Mouse (Mus musculus) heart, embryonic 11.5 days (tissue): Measurements from ENCODE around the gene Igf2r. TPM values are rescaled to one million over a fixed set of nuclear protein-coding genes. Genes with fewer than 3 reads are reported as not detected.

Experiments used
- ATAC-seq: fragments of 200-750 bp; cut with Nextera tagmentation; replicated peaks from 2 replicates; pipeline ENCODE4 v1.8.0; 2017; ENCODE audit warnings: moderate library complexity; ENCODE audit not compliant: insufficient number of reproducible peaks, low FRiP score, low TSS enrichment
- H3K27ac ChIP-seq: fragments of 300-500 bp; sonication (generic); 2 replicates; pipeline ENCODE4 v1.5.1; 2014; ENCODE audit warnings: mild to moderate bottlenecking, low read depth, low read length
- H3K27me3 ChIP-seq: fragments of 300-500 bp; sonication (generic); 2 replicates; pipeline ENCODE4 v1.6.1; 2014; ENCODE audit warnings: mild to moderate bottlenecking, low read length, mixed read lengths; ENCODE audit not compliant: control insufficient read depth, insufficient read depth
- H3K36me3 ChIP-seq: fragments of 300-500 bp; sonication (generic); 2 replicates; pipeline ENCODE4 v1.6.1; 2014; ENCODE audit warnings: mild to moderate bottlenecking, low read length, moderate library complexity, mixed read lengths; ENCODE audit not compliant: control insufficient read depth, insufficient read depth
- H3K4me1 ChIP-seq: fragments of 300-500 bp; sonication (generic); 2 replicates; pipeline ENCODE4 v1.6.1; 2014; ENCODE audit warnings: low read length; ENCODE audit not compliant: control insufficient read depth, insufficient read depth
- H3K4me2 ChIP-seq: fragments of 300-500 bp; sonication (generic); 2 replicates; pipeline ENCODE4 v1.6.1; 2014; ENCODE audit warnings: mild to moderate bottlenecking, moderate library complexity
- H3K4me3 ChIP-seq: fragments of 300-500 bp; sonication (generic); 2 replicates; pipeline ENCODE4 v1.5.1; 2014; ENCODE audit warnings: low read depth, low read length
- H3K9ac ChIP-seq: fragments of 300-500 bp; sonication (generic); 2 replicates; pipeline ENCODE4 v1.6.1; 2014; ENCODE audit warnings: mild to moderate bottlenecking, low read depth, low read length, moderate library complexity
- H3K9me3 ChIP-seq: fragments of 300-500 bp; sonication (generic); replicated peaks from 2 replicates; pipeline ENCODE4 v1.6.1; 2016; ENCODE audit warnings: low read length; ENCODE audit not compliant: control insufficient read depth
- WGBS: fragments of 180-500 bp; shearing (Covaris S2); extraction: QIAGEN DNeasy Blood & Tissue Kit; methylation state at CpG from one replicate; pipeline ENCODE4 v1.1.7; 2014; ENCODE audit not compliant: insufficient replicate concordance; 5-methylcytosine and 5-hydroxymethylcytosine counted together
- polyA plus RNA-seq: library from polyadenylated mRNA; unstranded; fragments of >200 nt; fragmentation: Nextera tagmentation; extraction: Ambion mirVana; gene quantifications from 2 replicates; pipeline ENCODE4 v1.2.1, GENCODE M21; 2014

The Igf2r gene
- polyA plus RNA-seq, 1 experiment from 2014 or later = 199 TPM

GRCm38 (mm10) chr17:12671029-12671605, 98.3 kb downstream of the Igf2r start:
- H3K4me2 ChIP-seq = no peak overlapping the region
- no peak overlapping the region for H3K4me3 ChIP-seq
- H3K36me3 ChIP-seq = no peaks in the 10 kb centered on the region
- H3K27me3 ChIP-seq = no peaks in the 10 kb centered on the region
- H3K4me1 ChIP-seq = peaks cover 25% of the 10 kb centered on the region
- no peak overlapping the region for H3K27ac ChIP-seq
- WGBS = 73% methylated on average over 5 of the region's 5 CpGs
- H3K9me3 ChIP-seq = no peaks in the 10 kb centered on the region
- no peak overlapping the region for H3K9ac ChIP-seq
- ATAC-seq = no peak

- peak overlapping the region; percentile 92 for H3K27ac ChIP-seq
- peaks cover 27% of the 10 kb centered on the region for H3K4me1 ChIP-seq
- H3K9ac ChIP-seq = peak overlapping the region; percentile 40; the same call in 1 of the 2 replicates
- no peak overlapping the region for H3K4me3 ChIP-seq
- no peaks in the 10 kb centered on the region for H3K27me3 ChIP-seq
- ATAC-seq = peak; percentile 84
- no peaks in the 10 kb centered on the region for H3K9me3 ChIP-seq
- H3K36me3 ChIP-seq = no peaks in the 10 kb centered on the region
- H3K4me2 ChIP-seq = peak overlapping the region; percentile 14; the same call in 1 of the 2 replicates
Observed at GRCm38 (mm10) chr17:12669363-12669679, 100.1 kb downstream of the Igf2r start.

- peaks cover 33% of the 10 kb centered on the region for H3K4me1 ChIP-seq
- 5% methylated on average over 7 of the region's 7 CpGs for WGBS
- ATAC-seq = peak; percentile 82
Observed at GRCm38 (mm10) chr17:12668478-12669362, 100.7 kb downstream of the Igf2r start.

GRCm38 (mm10) chr17:12664156-12664555, 105.3 kb downstream of the Igf2r start:
- ATAC-seq = no peak
- no peaks in the 10 kb centered on the region for H3K27me3 ChIP-seq
- no peaks in the 10 kb centered on the region for H3K36me3 ChIP-seq
- no peak overlapping the region for H3K9ac ChIP-seq
- H3K9me3 ChIP-seq = no peaks in the 10 kb centered on the region
- no peak overlapping the region for H3K4me3 ChIP-seq
- no peak overlapping the region for H3K27ac ChIP-seq
- H3K4me1 ChIP-seq = peaks cover 30% of the 10 kb centered on the region
- no peak overlapping the region for H3K4me2 ChIP-seq
- WGBS = 65% methylated on average over 8 of the region's 8 CpGs

More at GRCm38 (mm10) chr17:12668478-12669362, 100.7 kb downstream of the Igf2r start:
- Histone ChIP-seq H3K4me2 (peak overlapping the region; percentile 14; the same call in 1 of the 2 replicates), H3K27ac (peak overlapping the region; percentile 92), H3K4me3 (no peak overlapping the region), H3K9ac (peak overlapping the region; percentile 46; the same call in 1 of the 2 replicates), H3K27me3 (no peaks in the 10 kb centered on the region), H3K36me3 (no peaks in the 10 kb centered on the region), H3K9me3 (no peaks in the 10 kb centered on the region)

- H3K4me3 ChIP-seq = no peak overlapping the region
- H3K9ac ChIP-seq = no peak overlapping the region
- H3K27ac ChIP-seq = no peak overlapping the region
- H3K4me2 ChIP-seq = no peak overlapping the region
- H3K27me3 ChIP-seq = no peaks in the 10 kb centered on the region
- peaks cover 16% of the 10 kb centered on the region for H3K4me1 ChIP-seq
- 65% methylated on average over 13 of the region's 13 CpGs for WGBS
- no peaks in the 10 kb centered on the region for H3K9me3 ChIP-seq
- no peak for ATAC-seq
- H3K36me3 ChIP-seq = no peaks in the 10 kb centered on the region
Observed at GRCm38 (mm10) chr17:12660572-12661260, 108.7 kb downstream of the Igf2r start.

- H3K4me2 ChIP-seq = no peak overlapping the region
- no peaks in the 10 kb centered on the region for H3K27me3 ChIP-seq
- no peak for ATAC-seq
- H3K4me1 ChIP-seq = peaks cover 13% of the 10 kb centered on the region
- no peak overlapping the region for H3K4me3 ChIP-seq
- WGBS = 86% methylated on average over 10 of the region's 10 CpGs
- H3K9me3 ChIP-seq = no peaks in the 10 kb centered on the region
- H3K9ac ChIP-seq = no peak overlapping the region
- no peaks in the 10 kb centered on the region for H3K36me3 ChIP-seq
- H3K27ac ChIP-seq = no peak overlapping the region
Observed at GRCm38 (mm10) chr17:12659233-12659632, 110.2 kb downstream of the Igf2r start.

- Histone ChIP-seq H3K9me3 (no peaks in the 10 kb centered on the region), H3K4me1 (peaks cover 8% of the 10 kb centered on the region), H3K36me3 (no peaks in the 10 kb centered on the region), H3K4me2 (no peak overlapping the region), H3K4me3 (no peak overlapping the region), H3K27me3 (no peaks in the 10 kb centered on the region), H3K27ac (no peak overlapping the region), H3K9ac (no peak overlapping the region)
- WGBS = 83% methylated on average over 7 of the region's 7 CpGs
- ATAC-seq = no peak
Observed at GRCm38 (mm10) chr17:12658784-12659183, 110.7 kb downstream of the Igf2r start.

- Histone ChIP-seq H3K9me3 (no peaks in the 10 kb centered on the region), H3K4me1 (peaks cover 5% of the 10 kb centered on the region; the same call in 1 of the 2 replicates), H3K9ac (no peak overlapping the region), H3K27ac (no peak overlapping the region), H3K4me3 (no peak overlapping the region), H3K27me3 (no peaks in the 10 kb centered on the region), H3K36me3 (no peaks in the 10 kb centered on the region), H3K4me2 (no peak overlapping the region)
- no peak for ATAC-seq
- 69% methylated on average over 7 of the region's 7 CpGs for WGBS
Observed at GRCm38 (mm10) chr17:12655826-12656225, 113.6 kb downstream of the Igf2r start.
